Mouse (Mus musculus): Measurements from ENCODE around the gene Rapgef4. TPM values are rescaled to one million over a fixed set of nuclear protein-coding genes. Genes with fewer than 3 reads are reported as not detected.

The Rapgef4 gene
- polyA plus RNA-seq, 2 experiments from 2014 or later = 4.0 to 8.2 TPM

- ATAC-seq = no peak
Measured at GRCm38 (mm10) chr2:72196190-72196965, 215.3 kb downstream of the Rapgef4 start.

GRCm38 (mm10) chr2:72197026-72197425 lies 216.0 kb downstream of the Rapgef4 start:
- ATAC-seq = no peak

- ATAC-seq = no peak
Measured at GRCm38 (mm10) chr2:72199451-72199850, 218.4 kb downstream of the Rapgef4 start.

- no peak for ATAC-seq
Measured at GRCm38 (mm10) chr2:72201506-72201905, 220.5 kb downstream of the Rapgef4 start.

GRCm38 (mm10) chr2:72202252-72202651 lies 221.2 kb downstream of the Rapgef4 start:
- ATAC-seq = no peak

GRCm38 (mm10) chr2:72203609-72204008 lies 222.6 kb downstream of the Rapgef4 start:
- ATAC-seq = peak; percentile 29

GRCm38 (mm10) chr2:72205869-72206268 lies 224.8 kb downstream of the Rapgef4 start:
- ATAC-seq = no peak

GRCm38 (mm10) chr2:72206530-72207248 lies 225.6 kb downstream of the Rapgef4 start:
- no peak for ATAC-seq

- ATAC-seq = no peak
Measured at GRCm38 (mm10) chr2:72217336-72217735, 236.3 kb downstream of the Rapgef4 start.

- ATAC-seq = peak; percentile 39
Measured at GRCm38 (mm10) chr2:72219921-72220320, 238.9 kb downstream of the Rapgef4 start.

- ATAC-seq = no peak
Measured at GRCm38 (mm10) chr2:72221283-72221682, 240.2 kb downstream of the Rapgef4 start.

GRCm38 (mm10) chr2:72221706-72222105 lies 240.7 kb downstream of the Rapgef4 start:
- ATAC-seq = no peak

GRCm38 (mm10) chr2:72222276-72222675 lies 241.2 kb downstream of the Rapgef4 start:
- ATAC-seq = no peak

- no peak for ATAC-seq
Measured at GRCm38 (mm10) chr2:72222736-72223455, 241.9 kb downstream of the Rapgef4 start.

- ATAC-seq = no peak
Measured at GRCm38 (mm10) chr2:72223479-72223878, 242.4 kb downstream of the Rapgef4 start.

GRCm38 (mm10) chr2:72226006-72226405 lies 245.0 kb downstream of the Rapgef4 start:
- ATAC-seq = no peak

GRCm38 (mm10) chr2:72227416-72227815 lies 246.4 kb downstream of the Rapgef4 start:
- no peak for ATAC-seq

GRCm38 (mm10) chr2:72228881-72229280 lies 247.8 kb downstream of the Rapgef4 start:
- ATAC-seq = no peak

- no peak for ATAC-seq
Measured at GRCm38 (mm10) chr2:72230545-72230944, 249.5 kb downstream of the Rapgef4 start.

- no peak for ATAC-seq
Measured at GRCm38 (mm10) chr2:72234085-72234484, 253.0 kb downstream of the Rapgef4 start.

GRCm38 (mm10) chr2:72234943-72235342 lies 253.9 kb downstream of the Rapgef4 start:
- ATAC-seq = peak; percentile 47

- no peak for ATAC-seq
Measured at GRCm38 (mm10) chr2:72235361-72235901, 254.4 kb downstream of the Rapgef4 start.

GRCm38 (mm10) chr2:72238421-72238820 lies 257.4 kb downstream of the Rapgef4 start:
- ATAC-seq = no peak
